Mouse (Mus musculus) CH12.LX (cell line): ENCODE data around the gene Fcer1g.

Experiments
- CTCF ChIP-seq, 2 experiments: IDR thresholded peaks in 1 of 2; conservative IDR thresholded peaks in 1 of 2; 2 replicates each; pipeline ENCODE4 v1.5.1; 2011 to 2012; ENCODE audit warnings: low read depth in 2 of 2, low read length in 2 of 2, improper control_type of control experiment in 1 of 2, inconsistent platforms in 1 of 2, mild to moderate bottlenecking in 1 of 2, moderate library complexity in 1 of 2
- EP300 ChIP-seq: IDR thresholded peaks from 2 replicates; pipeline ENCODE4 v1.6.1; 2011; ENCODE audit warnings: low read length, improper control_type of control experiment
- JUN ChIP-seq: IDR thresholded peaks from 2 replicates; pipeline ENCODE4 v1.6.1; 2011; ENCODE audit warnings: low read depth, mild to moderate bottlenecking, low read length, improper control_type of control experiment, moderate library complexity; ENCODE audit not compliant: insufficient read depth
- KAT2A ChIP-seq: IDR thresholded peaks from 2 replicates; pipeline ENCODE4 v1.6.1; 2012; ENCODE audit warnings: low read length, improper control_type of control experiment, inconsistent platforms; ENCODE audit not compliant: insufficient replicate concordance
- MAFK ChIP-seq: IDR thresholded peaks from 2 replicates; pipeline ENCODE4 v1.6.1; 2011; ENCODE audit warnings: low read length, improper control_type of control experiment; ENCODE audit not compliant: insufficient replicate concordance
- MAX ChIP-seq: IDR thresholded peaks from 2 replicates; pipeline ENCODE4 v1.6.1; 2011; ENCODE audit warnings: low read length, improper control_type of control experiment
- POLR2A ChIP-seq: IDR thresholded peaks from 2 replicates; pipeline ENCODE4 v1.6.1; 2011; ENCODE audit warnings: low read depth, mild to moderate bottlenecking, improper control_type of control experiment, low read length
- RAD21 ChIP-seq: IDR thresholded peaks from 2 replicates; pipeline ENCODE4 v1.6.1; 2011; ENCODE audit warnings: low read depth, mild to moderate bottlenecking, low read length, improper control_type of control experiment, moderate library complexity
- USF1 ChIP-seq: IDR thresholded peaks from 2 replicates; pipeline ENCODE4 v1.6.1; 2014; ENCODE audit warnings: low read depth, mild to moderate bottlenecking, inconsistent platforms, low read length, improper control_type of control experiment
- ZC3H11A ChIP-seq: IDR thresholded peaks from 2 replicates; pipeline ENCODE4 v1.6.1; 2012; ENCODE audit warnings: low read depth, mild to moderate bottlenecking, inconsistent platforms, low read length, improper control_type of control experiment
- ZNF384 ChIP-seq: IDR thresholded peaks from 2 replicates; pipeline ENCODE4 v1.6.1; 2012; ENCODE audit warnings: low read depth, low read length, improper control_type of control experiment, inconsistent platforms

- TF ChIP-seq MAFK, result no peak
- TF ChIP-seq RAD21, result no peak
- no peak for TF ChIP-seq POLR2A
- no peak for TF ChIP-seq CTCF (conservative IDR thresholded peaks at IDR 0.05 in 1 of 2, IDR thresholded peaks at IDR 0.05 in 1 of 2; ENCODE audit: low read depth in 2 of 2, low read length in 2 of 2)
- no peak for TF ChIP-seq ZNF384
- TF ChIP-seq MAX, result no peak
- no peak for TF ChIP-seq JUN
- no peak for TF ChIP-seq ZC3H11A
- no peak for TF ChIP-seq KAT2A
- TF ChIP-seq USF1, result no peak
- no peak for TF ChIP-seq EP300
Measured at GRCm38 (mm10) chr1:171278436-171278835, 44.3 kb upstream of the Fcer1g start.
